Mouse (Mus musculus) G1E-ER4 (cell line): ENCODE data around the gene Nmrk2. TPM values are rescaled to one million over a fixed set of nuclear protein-coding genes. Genes with fewer than 3 reads are reported as not detected.

Source experiments
- GATA1 ChIP-seq: IDR thresholded peaks from one replicate; pipeline ENCODE4 v1.8.0; 2012; ENCODE audit warnings: low read length, inconsistent platforms
- polyA plus RNA-seq: library from polyadenylated mRNA; stranded (reverse); fragments of >175 nt; gene quantifications from 2 replicates; pipeline ENCODE4 v1.2.3, GENCODE M21; 2012

Gene Nmrk2
- polyA plus RNA-seq, 1 experiment = not detected

DNA sequence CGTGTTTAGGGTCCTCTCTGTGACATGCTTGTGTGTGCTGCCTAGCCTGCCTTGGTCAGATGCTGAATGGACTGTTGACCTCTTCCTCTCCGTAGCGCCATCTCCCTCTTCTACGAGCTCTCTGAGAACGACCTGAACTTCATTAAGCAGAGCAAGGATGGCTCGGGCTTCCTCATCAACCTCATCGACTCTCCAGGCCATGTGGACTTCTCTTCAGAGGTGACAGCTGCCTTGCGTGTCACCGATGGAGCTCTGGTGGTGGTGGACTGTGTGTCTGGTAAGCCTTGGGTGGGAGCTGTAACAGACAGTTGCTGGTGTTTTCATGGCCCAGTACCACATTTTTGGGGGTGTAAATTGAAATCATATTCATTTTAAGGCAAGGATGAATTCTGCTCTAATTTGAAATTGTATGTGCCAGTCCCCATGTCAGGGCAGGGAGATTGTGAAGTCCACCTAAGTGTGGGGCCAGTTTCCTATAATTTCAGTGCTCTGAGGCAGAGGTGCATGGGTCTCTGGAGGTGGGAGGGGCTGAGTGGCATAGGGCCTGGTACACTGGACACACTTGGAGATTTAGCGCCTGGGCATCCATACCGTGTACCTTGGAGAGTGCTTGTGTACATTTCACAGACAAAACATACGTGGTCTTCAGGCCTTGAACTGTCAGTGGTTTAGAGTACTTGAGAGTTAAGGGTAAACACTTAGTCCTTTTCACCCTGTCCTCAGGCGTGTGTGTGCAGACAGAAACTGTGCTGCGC, 23.7 kb downstream of the Nmrk2 start:
- no peak for TF ChIP-seq GATA1

DNA sequence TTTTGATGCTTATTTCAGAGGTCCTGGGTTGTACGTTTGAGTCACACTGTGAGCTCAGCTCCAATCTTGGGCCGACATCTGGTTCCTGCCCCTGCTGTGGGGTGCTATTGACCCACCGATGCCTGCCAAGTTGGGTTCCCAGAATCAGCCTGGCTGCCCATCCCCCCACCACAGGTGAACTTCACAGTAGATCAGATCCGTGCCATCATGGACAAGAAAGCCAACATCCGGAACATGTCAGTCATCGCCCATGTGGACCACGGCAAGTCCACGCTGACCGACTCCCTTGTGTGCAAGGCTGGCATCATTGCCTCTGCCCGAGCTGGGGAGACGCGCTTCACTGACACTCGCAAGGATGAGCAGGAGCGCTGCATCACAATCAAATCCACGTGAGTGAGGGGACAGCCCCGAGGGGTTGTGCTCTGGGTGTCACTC, 24.3 kb downstream of the Nmrk2 start:
- no peak for TF ChIP-seq GATA1

DNA sequence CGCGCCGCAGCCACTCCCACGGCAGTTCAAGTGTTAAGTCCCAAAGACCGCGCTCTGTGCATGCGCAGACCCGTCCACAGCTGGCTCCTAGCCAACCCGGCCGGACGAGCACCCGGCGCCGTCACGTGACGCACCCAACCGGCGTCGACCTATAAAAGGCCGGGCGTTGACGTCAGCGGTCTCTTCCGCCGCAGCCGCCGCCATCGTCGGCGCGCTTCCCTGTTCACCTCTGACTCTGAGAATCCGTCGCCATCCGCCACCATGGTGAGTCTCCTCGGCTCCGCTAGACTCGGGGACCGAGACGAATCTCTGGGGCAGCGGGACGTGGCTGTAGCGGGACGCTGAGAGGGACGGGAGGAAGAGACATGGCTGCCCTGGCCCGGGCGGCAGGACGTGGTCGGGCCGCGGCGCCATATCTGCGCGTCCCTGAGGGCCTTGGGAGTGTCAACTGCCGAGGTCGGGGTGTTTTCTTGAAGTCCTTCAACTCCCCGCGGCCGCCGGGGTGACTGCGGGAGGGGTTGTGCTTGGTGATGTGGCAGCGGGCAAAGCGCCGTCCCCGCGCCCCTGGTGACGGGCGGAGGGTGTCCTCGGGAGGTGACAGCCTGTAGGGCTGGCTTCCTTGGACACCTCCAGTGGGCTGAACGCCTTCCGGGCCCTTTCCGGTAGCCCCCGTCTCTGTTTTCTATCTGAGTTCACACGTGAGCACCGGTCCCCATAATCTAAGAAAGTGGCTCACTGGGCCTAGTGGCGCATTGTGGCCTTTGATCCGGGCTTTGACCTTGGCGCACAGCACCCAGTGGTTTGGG, 25.2 kb downstream of the Nmrk2 start, which contains the start of gene Eef2:
Gene Eef2 (plus strand): TSS at position 166 of the 806 bp plus-strand sequence.
- TF ChIP-seq GATA1 = no peak

DNA sequence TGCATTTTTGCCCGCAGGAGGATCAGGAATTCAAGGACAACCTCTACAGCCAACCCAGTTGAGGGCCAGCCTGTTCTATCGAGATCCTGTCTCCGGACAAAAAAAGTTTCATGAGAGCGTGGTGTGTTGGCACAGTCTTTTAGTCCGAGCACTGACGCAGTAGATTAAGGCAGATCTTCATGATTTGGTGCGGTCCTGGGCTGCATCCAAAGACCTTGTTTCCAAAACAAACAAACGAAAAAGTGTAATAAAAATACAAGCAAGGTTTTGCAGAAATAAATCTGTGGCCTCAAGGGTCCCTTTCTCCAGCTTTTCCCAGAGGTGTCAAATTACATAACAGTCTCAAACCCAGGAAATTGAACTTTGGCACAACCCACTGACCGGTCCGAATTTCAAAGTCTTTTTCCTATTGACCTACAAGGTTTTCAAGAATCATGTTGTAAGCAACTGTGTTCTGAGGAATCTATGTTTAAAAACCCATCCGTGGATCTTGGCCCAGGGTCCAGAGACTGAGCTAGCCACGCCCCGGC, 25.9 kb downstream of the Nmrk2 start:
- TF ChIP-seq GATA1 = no peak

DNA sequence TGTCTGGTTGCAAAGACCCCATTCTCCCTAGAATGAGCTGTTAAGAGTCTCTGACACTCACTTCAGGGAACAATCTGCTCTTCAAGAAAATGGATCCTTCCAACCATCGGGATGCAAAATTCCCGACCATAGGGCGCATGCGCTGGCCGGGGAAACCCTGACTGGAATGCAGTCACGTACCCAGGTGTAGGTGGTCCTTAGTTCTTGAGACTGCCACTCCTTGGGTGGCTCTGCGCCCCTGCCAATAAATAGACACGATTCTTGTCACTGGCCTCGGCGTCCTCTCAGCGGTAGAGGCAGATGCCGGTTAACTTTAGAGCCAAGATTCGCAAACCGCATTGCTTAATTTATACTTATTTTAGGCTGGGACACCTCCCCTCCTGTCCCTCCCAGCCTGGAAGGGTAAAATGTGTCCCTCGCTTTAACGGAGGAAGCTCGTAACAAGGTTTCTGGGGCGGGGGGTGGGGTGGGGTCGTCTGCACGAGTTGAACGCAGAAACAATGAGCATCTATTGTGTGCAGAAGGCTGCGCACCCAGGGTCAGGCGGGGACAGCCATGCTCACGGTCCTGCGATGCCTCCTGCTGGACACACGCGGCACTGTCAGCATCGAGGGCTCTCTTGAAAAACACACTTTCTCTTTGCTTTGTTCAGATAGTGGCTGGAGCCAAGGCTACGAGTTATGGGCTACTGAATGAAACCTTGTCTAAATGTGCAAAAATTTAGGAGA, 27.1 kb downstream of the Nmrk2 start:
- no peak for TF ChIP-seq GATA1

DNA sequence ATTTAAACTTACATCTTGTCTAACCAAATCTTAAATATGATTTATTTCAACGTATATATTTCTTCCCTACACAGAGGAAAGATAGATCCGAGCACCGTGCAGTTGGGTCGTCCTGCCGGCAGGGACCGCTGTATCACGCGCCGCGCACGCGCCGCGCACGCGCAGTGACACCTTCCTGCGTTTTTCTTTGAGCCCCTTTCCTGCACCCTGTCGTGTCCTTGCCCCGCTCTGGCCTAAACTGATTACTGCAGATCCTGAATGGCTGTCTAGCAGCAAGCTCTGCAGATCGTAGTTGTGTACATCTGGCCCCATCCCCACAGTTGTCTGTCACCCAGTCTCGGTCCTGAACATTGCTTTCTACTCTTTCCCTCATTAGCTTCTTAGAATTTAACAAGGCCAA, 28.7 kb downstream of the Nmrk2 start:
- no peak for TF ChIP-seq GATA1

DNA sequence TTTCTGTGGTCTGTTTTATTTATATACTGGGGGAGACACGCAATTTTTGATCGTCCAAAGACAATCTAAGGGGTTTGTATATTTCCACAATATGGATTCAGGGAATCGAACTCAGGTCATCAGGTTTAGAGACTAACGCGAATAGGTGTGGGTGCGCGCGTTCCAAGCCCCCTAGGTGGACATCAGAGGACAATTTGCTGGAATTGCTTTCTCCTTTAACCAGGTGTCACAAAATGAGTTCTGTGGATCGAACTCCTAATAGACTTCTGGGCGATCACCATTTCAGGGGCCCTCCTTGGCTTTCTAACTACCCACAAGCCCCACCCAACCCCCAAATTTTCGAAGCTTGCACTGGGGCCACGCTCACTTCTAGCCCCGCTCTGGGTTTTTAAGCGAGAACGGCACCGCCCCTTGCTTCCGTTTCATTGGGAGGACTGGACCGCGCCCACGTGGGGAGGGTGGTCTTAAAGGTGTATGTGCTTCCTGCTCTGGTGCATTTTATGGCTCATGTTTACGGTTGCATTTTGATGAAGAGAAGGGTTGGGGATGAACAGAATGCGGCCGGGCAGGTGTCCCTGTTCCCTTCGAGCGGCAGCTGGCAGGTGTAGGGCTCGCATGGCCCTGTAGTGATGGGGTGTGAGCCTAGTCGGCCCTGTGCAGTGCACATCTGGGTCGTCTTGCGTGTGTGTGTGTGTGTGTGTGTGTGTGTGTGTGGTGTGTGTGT, 33.2 kb downstream of the Nmrk2 start:
- no peak for TF ChIP-seq GATA1

DNA sequence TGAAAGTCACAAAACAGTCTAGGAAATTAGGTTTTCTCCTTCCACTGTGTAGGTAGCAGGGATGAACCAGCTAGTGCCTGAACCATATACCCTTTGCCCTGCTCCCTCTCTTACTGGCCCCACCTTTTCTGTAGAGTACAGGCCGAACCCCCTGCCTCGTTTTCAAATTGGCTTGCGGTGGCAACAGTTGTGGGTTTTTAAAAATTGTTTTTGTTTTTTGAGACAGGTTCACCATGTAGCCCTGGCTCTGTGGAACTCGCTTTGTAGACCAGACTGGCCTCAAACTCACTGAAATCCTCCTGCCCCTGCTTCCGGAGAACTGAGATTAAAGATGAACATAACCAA, 33.8 kb downstream of the Nmrk2 start:
- TF ChIP-seq GATA1 = no peak

DNA sequence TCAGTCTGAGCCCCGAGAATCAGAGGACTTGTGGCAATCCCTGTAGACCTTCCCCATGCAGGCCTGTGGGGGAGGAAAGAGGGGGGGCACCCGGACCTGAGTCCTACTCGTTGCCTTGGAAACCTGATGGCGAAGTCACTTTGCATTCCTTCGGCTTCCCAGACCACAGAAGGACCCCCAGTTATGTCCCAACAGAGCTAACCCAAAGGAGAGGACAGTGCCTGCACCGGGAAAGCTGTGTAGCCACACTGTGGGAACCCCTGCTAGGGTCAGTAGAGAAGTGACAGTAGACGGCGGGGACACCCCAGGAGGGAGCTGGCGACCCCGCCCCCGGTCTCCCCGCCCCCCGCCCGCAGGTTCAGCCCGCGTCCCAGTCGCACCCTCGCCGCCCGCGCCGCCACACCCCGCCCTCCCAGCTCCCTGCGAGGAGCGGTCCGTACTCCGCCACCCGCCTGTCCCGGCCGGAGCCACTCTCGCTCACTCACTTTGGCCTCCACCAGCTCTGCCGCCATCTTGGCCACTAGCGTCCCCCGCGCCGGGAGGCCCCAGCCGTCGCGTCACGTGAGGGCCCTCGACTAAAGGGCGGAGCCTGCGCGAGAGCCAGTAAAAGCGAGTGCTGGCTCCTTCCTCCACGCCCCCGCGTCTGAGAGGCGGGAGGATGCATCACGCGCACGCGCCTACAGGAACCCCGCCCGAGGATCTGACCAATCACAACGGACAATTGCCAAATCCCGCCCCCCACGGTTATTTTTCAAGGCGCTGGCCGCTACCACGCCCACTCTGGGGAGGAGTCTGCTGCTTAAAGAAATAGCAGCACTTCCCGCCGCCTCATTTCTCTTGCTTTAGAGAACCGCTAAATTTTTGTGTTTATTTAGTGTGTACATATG, 34.4 kb downstream of the Nmrk2 start, which contains the start of gene Pias4:
Gene Pias4 (minus strand): TSS at position 724 of the 887 bp plus-strand sequence.
- no peak for TF ChIP-seq GATA1

DNA sequence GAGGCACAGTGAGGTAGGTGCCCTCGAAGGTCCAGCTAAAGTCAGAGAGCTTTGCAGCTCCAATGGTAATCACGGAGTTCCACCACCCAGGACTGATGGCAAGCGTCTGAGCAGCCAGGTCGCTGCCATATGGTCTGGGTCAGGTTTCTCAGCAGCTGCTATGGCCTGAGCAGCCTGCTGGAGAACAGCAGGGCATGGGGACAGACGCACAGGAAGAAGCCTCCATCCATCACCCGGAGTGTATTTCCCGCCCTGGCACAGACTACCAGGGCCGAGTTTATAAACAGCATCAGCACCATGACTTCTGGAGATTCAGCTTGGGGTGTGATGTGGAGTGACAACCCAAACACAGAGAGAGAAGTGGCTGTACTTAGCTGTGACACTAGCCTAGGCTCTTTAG, 36.7 kb downstream of the Nmrk2 start:
- no peak for TF ChIP-seq GATA1

DNA sequence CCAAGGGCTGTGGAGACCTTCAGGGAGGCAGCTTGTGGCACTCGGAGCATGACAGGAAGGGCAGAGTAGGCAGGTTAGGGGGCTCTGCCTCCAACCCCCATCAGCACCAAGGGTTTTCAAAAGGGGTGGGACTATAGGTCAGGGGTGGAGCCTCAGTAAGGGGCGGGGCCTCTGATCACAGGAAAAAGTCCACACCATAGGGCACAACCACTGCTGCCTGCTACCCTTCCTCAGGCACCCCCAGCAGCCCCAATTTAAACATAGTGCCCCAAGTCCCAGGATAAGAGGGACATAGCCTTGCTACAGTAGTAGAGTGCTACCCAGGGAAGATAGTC, 39.6 kb downstream of the Nmrk2 start:
- no peak for TF ChIP-seq GATA1

DNA sequence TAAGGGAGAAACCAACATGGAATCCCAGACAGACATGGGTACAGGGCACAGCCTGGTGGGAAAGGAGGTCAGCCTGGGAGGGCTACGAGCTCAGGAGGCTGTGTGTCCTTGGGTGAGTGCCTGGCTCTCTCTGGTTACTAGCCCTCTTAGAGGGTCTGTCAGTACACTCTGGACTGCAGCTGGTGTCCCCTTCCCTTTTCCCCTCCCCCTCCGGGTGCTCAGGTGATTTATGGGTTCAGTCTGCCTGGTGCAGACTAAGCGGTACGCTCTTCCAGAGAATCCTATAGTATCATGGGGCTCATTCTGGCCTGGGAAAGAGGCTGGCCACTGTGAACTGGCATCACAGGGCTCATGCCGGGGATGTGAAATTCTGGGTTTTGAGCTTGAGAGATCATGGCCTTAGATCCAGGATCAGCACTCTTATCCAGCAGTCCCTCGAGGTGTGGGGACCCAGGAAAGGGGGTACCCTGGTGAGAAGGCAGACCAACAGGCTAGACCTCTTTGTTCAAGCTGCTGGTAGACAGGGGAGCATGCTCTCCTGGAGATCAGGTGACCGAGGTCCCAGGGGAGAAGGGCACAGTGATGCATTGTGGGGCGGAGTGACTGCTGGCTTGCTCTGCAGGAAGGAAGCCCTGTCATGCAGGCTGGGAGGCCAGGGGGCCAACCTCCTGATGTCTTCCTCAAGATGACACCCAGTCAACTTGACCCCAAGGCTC, 40.1 kb downstream of the Nmrk2 start:
- no peak for TF ChIP-seq GATA1

DNA sequence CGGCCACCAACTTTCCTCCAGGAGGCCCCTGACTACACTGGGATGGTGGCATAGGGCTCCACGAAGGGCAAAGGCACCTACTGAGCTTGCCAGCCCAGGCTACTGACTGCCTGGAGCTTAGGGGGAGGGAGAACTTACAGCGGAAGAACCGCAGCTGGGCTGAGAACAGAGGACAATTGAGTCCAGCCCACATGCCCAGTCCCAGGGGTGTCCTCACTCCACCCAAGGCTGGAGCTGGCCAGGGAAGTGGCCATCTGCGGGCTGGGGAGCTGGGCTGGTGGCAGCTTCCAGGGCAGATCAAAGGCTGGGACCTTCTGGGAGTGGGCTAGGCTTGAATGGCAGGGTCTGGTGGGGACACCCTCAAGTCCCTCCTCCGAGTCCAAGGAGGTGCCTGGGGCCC, 47.1 kb downstream of the Nmrk2 start:
- TF ChIP-seq GATA1 = no peak

DNA sequence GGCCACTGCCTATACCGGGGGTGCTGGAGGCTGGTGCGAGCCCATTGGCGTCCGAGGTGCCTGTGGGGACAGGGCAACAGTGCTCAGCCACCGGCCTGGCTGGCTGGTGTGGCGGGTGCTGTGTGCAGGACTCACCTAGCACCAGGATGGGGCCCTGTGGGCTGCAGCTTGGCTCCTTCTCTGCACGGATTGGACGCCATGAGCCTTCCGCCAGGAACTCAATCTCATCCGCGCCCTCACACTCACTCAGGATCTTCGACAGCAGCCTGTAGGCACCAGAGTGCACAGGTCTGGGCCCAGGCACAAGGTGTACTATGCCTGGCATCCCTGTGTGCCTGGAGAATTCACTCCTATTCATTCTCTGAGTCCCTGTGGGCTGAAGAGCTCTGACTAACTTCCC, 47.5 kb downstream of the Nmrk2 start:
- TF ChIP-seq GATA1 = no peak
